Mouse (Mus musculus) c-Kit-positive CD71-positive TER-119-positive erythroid progenitor cells, embryonic 14.5 days (primary cell): ENCODE data around the gene Wasf3.
A peak's percentile ranks its signal among the peaks of the same experiment; 100 is the strongest.

Source experiments
- DNase-seq: peaks from one replicate; pipeline ENCODE4 v3.0.0-alpha.2; 2013; ENCODE audit warnings: low spot score

The Wasf3 gene

DNA sequence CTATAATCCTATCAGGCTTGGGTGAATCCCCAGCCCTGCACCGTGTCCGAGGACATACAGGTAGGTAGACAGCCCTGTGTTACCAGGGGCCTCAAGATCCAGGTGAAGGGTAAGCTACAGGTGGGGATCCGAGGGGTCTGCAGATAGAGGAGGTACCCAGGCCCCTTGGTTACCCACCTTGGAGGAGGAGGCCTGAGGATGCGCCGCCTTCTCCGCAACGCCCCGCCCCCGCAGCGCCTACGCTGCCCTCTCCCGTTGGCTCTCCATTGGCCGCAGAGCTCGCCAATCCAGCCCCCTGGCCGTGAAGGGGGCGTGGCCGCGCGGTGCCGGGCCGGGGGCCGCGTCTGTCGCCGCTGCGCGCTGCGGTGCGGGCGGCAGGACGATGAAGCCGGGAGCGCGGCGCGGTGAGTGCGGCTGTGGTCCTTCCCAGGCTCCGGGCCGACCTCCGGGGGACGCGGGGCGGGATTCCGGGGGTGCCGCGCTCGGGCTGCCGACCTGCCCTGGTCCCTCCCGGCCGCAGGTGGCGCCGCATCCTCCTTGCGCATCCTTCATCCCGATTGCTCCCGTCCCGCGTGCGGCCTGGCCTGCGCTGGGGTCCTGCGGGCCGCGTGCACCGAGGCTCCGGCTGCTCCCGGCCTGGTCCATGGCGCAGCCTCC, at the start of gene Wasf3:
Wasf3 (plus strand) TSS at position 51 of the 657 bp plus-strand sequence.
- no peak for DNase-seq

GRCm38 (mm10) chr5:146338064-146338463, 46.7 kb upstream of the Wasf3 start:
- DNase-seq, result no peak

DNA sequence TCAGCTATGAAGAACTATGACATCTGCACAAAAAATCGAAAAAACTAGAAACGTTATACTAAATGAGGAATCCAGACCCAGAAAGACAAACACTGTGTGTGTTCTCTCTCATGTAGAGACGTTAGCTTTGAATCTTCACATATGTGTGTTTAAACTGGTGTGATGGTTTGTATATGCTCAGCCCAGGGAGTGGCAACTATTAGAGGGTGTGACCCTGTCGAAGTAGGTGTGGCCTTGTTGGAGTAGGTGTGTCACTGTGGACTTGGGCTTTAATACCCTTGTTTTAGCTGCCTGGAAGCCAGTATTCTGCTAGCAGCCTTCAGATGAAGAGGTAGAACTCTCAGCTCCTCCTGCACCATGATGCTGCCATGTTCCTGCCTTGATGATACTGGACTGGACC, 44.7 kb upstream of the Wasf3 start:
- no peak for DNase-seq

DNA sequence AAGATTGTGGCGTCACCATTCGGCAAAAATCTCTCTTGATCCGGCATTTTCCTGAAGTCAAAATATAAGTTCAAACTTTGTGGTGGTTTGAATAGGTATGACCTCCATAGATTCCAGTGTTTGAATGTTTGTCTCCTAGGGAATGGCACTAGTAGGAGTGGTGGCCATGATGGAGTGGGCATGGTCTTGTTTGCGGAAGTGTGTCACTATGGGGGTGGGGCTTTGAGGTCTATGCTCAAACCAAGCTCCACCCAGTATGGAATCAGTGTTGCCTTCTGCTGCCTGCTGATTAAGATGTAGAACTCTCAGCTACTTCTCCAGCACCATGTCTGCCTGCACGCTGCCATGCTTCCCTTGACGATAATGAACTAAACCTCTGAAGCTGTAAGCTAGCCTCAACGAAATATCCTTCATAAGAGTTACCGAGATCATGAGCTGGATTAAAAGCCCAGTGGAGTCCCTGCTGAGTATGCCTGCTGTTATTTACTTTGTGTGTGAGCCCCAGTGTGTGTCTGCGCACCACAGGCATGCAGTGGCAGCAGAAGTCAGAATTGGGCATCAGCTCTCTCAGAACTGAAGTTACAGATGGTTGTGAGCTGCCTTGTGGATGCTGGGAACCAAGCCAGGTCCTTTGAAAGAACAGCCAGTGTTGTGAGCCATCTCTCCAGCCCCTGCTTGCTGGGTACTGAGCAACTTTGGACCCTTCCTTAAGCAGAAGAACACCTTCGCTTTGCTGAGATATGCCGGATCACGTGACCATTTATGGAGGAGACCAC, 39.7 kb upstream of the Wasf3 start:
- no peak for DNase-seq

DNA sequence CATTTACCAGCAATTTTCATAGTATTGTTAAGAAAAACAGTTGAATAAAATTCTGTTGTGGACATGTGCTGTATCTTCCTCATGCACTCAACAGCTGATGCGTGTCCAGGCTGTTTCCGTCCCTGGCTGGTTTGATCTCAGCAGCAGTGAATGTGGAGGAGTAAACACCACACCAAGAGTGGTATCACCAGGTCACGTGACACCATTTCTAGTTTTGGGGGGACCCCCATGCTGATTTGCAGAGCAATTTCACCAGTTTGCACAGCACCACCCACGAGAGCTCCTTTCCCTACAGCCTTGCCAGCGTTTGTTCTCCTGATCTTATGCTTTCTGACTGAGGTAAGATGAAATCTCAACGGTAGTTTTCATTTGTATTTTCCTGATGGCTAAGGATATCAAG, 37.7 kb upstream of the Wasf3 start:
- DNase-seq, result no peak

GRCm38 (mm10) chr5:146349183-146349582, 35.6 kb upstream of the Wasf3 start:
- DNase-seq, result no peak

DNA sequence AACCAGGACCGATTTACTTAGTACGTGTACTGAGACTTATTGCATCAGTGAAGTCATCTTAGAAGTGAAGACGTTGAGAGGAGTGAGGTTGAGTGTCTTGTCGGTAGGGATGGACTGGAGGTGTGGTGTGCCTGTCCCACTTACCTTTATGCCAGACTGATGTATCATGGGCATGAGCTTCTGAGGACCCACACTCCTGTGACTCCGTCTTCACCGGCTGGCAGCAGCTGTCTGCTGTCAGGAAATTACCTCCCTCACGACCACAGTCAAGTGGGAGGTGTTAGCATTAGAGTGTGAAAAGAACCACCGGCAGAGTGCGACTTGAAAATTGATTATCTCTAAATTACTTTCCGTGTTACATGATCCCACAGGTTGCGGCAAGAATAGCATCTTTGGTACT, 34.0 kb upstream of the Wasf3 start:
- no peak for DNase-seq

DNA sequence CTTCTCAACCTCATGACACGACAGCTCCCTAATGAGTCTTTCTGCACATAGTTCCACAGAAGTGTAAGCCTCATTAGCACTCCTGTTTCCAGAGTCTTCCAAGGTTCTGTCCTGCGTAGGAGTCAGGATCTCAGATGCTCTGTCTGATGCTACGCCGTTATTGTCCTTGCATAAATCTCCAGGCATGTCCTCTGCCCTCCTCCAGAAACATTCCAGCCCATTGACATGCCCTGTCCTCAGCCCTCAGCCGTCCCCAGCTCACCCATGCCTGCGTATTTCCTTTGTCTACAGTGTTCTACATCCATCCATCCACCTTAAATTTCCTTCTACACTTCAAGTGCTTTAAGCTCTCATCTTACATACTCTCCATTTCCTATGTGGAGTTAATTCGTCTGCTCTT, 32.8 kb upstream of the Wasf3 start:
- DNase-seq, result no peak

GRCm38 (mm10) chr5:146360386-146360785, 24.4 kb upstream of the Wasf3 start:
- DNase-seq, result peak; percentile 26

- no peak for DNase-seq
These were observed 22.1 kb upstream of the Wasf3 start for GRCm38 (mm10) chr5:146362711-146363110.

- DNase-seq, result no peak
These were observed 16.4 kb upstream of the Wasf3 start for GRCm38 (mm10) chr5:146368356-146368755.

DNA sequence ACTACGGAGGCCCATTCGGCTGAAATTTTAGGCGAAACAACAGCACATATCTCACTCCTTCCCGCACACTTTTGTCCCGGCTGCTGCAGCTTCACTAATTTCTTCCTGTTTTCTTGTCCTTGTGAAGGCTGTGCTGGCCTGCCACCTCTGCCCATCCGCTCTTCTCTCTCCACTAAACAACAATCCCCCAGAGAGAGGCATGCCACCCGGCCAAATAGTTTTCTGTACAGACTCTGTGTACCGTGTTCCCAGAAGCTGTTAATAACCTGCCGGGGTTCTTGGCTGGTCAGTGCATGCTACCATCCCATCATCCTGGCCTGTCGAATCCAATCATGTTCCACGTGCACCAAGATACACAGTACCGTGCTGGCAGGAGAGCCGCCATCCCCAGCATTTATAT, 15.8 kb upstream of the Wasf3 start:
- DNase-seq, result no peak

GRCm38 (mm10) chr5:146370794-146371193, 14.0 kb upstream of the Wasf3 start:
- no peak for DNase-seq

DNA sequence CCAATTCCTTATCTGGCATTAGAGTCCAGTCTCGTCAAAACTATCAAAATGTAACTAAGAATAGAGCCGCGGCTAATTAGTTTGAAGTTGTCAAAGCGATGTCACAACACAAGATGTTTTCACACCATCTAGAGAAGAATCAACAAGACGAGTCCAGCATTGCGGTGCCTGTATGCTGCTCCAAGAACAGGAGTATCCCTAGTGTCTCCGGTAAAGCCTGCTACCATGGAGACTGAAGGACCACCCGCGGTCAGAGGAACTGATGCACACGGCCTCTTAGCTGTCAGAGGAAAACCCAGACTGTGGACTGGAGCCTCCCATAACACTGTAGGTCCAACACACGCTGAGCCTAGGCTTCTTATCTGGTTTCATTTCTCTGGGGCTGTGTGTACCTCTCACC, 11.5 kb upstream of the Wasf3 start:
- no peak for DNase-seq

GRCm38 (mm10) chr5:146376601-146377000, 8.2 kb upstream of the Wasf3 start:
- peak; percentile 11 for DNase-seq

DNA sequence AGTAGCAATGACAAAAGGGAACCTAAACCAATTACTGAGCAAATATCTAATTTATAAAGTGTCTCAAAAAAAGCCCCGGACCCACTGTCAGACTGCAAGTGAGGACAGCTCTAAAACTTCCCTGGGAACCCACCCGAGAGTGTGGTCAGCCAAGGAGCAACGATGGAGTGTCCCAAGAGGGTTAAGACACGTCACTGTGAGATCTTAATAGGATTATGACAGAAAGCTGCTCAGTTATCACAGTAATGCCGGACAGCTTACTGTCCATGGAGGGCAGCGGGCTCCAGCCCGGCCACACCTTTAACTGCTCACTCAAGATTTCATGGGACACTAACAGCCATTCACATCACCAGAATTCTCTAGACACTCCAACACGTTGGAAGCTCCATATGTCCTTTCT, 4.7 kb upstream of the Wasf3 start:
- no peak for DNase-seq

GRCm38 (mm10) chr5:146382268-146382667, 2.5 kb upstream of the Wasf3 start:
- DNase-seq, result no peak

GRCm38 (mm10) chr5:146383401-146383800, 1.4 kb upstream of the Wasf3 start:
- no peak for DNase-seq

GRCm38 (mm10) chr5:146385989-146386388, 1.2 kb downstream of the Wasf3 start:
- DNase-seq, result no peak

- DNase-seq, result no peak
These were observed 2.1 kb downstream of the Wasf3 start for GRCm38 (mm10) chr5:146386906-146387305.

DNA sequence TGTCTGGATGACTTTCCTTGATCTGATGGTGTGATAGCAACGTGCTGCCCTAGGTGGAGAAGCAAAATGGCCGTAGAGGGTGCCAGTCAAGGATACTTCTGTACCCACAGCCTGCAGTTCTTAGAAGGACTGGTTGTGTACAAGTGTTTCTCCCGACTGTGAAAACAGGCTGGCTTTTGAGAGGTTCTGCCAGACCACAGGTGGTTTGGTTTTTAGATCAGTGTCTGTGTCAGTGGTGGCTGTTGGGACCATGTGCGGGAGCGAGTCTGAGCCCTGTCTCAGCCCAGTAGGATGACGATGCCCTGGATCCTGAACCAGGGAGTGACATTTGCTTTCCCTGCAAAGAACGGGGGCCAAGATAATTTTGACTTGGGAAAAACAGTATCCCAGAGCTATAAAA, 9.8 kb downstream of the Wasf3 start:
- no peak for DNase-seq

DNA sequence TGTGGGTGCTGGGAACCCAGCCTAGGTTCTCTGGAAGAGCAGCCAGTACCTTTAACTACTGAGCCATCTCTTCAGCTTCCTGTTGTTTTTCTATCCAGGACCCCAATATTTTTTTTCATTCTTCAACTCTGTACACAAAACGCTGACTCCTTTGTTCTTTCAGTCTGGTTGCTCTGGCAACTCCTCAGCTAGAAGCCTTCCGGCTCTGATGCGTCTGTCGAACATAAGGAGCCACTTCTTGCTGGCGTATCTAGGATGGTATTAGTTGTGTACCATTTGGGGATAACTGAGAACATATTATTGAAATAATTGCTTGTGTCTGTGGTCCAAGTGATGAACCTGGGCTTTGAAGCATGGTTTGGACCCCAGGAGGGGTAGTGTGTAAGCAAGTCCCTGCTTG, 12.5 kb downstream of the Wasf3 start:
- no peak for DNase-seq

GRCm38 (mm10) chr5:146398386-146399115, 13.8 kb downstream of the Wasf3 start:
- no peak for DNase-seq
